Mouse (Mus musculus) layer of hippocampus, postnatal 25 days (tissue): Measurements from ENCODE around the gene Gde1. TPM values are rescaled to one million over a fixed set of nuclear protein-coding genes. Genes with fewer than 3 reads are reported as not detected.

ENCODE experiments used
- DNase-seq, 2 experiments: peaks; one replicate each; pipeline ENCODE4 v3.0.0; 2022; ENCODE audit warnings: mixed read lengths in 2 of 2, low spot score in 1 of 2; ENCODE audit errors: extremely low spot score in 1 of 2
- total RNA-seq, 2 experiments: library from RNA; stranded (reverse); gene quantifications; 2 replicates each; pipeline ENCODE4 v1.2.3; 2021

The Gde1 gene
- total RNA-seq, 2 experiments from 2014 or later, result 222 to 253 TPM

GRCm38 (mm10) chr7:118708002-118708401 lies 2.4 kb upstream of the Gde1 start:
- DNase-seq, result no peak

- DNase-seq, result no peak
These were observed 1.6 kb upstream of the Gde1 start for GRCm38 (mm10) chr7:118707216-118707615.

- no peak for DNase-seq
These were observed 910 bp upstream of the Gde1 start for GRCm38 (mm10) chr7:118706488-118706887.

- DNase-seq, result no peak
These were observed 473 bp upstream of the Gde1 start for GRCm38 (mm10) chr7:118706051-118706450.

GRCm38 (mm10) chr7:118704001-118704850 lies 1.4 kb downstream of the Gde1 start:
- DNase-seq, result no peak

- no peak for DNase-seq
These were observed 2.4 kb downstream of the Gde1 start for GRCm38 (mm10) chr7:118703144-118703561.

- no peak for DNase-seq
These were observed 6.7 kb downstream of the Gde1 start for GRCm38 (mm10) chr7:118698882-118699281.

- DNase-seq, result no peak
These were observed 8.4 kb downstream of the Gde1 start for GRCm38 (mm10) chr7:118697168-118697567.

- DNase-seq, result no peak
These were observed 9.4 kb downstream of the Gde1 start for GRCm38 (mm10) chr7:118696146-118696545.

- no peak for DNase-seq
These were observed 14.3 kb downstream of the Gde1 start for GRCm38 (mm10) chr7:118691287-118691686.

- DNase-seq, result no peak
These were observed 16.5 kb downstream of the Gde1 start for GRCm38 (mm10) chr7:118689088-118689487.

GRCm38 (mm10) chr7:118688199-118688598 lies 17.4 kb downstream of the Gde1 start:
- peak; percentile 79 to 94 for DNase-seq

GRCm38 (mm10) chr7:118676826-118677225 lies 28.8 kb downstream of the Gde1 start:
- DNase-seq, result no peak

GRCm38 (mm10) chr7:118670142-118670541 lies 35.4 kb downstream of the Gde1 start:
- no peak for DNase-seq

GRCm38 (mm10) chr7:118667773-118668172 lies 37.8 kb downstream of the Gde1 start:
- DNase-seq, result no peak

- DNase-seq, result no peak
These were observed 48.8 kb downstream of the Gde1 start for GRCm38 (mm10) chr7:118656730-118657129.

GRCm38 (mm10) chr7:118652572-118653295 lies 52.8 kb downstream of the Gde1 start:
- no peak for DNase-seq

- no peak for DNase-seq
These were observed 54.7 kb downstream of the Gde1 start for GRCm38 (mm10) chr7:118650891-118651290.

GRCm38 (mm10) chr7:118650119-118650518 lies 55.5 kb downstream of the Gde1 start:
- no peak for DNase-seq

GRCm38 (mm10) chr7:118649328-118649727 lies 56.2 kb downstream of the Gde1 start:
- no peak for DNase-seq

GRCm38 (mm10) chr7:118646237-118646636 lies 59.3 kb downstream of the Gde1 start:
- no peak for DNase-seq
